Mouse (Mus musculus) urinary bladder, postnatal 14 days (tissue): ENCODE measurements around the gene Myo18a.

Experiments used
- DNase-seq: peaks from one replicate; pipeline ENCODE4 v3.0.0; 2021; ENCODE audit warnings: low spot score

The Myo18a gene

DNA sequence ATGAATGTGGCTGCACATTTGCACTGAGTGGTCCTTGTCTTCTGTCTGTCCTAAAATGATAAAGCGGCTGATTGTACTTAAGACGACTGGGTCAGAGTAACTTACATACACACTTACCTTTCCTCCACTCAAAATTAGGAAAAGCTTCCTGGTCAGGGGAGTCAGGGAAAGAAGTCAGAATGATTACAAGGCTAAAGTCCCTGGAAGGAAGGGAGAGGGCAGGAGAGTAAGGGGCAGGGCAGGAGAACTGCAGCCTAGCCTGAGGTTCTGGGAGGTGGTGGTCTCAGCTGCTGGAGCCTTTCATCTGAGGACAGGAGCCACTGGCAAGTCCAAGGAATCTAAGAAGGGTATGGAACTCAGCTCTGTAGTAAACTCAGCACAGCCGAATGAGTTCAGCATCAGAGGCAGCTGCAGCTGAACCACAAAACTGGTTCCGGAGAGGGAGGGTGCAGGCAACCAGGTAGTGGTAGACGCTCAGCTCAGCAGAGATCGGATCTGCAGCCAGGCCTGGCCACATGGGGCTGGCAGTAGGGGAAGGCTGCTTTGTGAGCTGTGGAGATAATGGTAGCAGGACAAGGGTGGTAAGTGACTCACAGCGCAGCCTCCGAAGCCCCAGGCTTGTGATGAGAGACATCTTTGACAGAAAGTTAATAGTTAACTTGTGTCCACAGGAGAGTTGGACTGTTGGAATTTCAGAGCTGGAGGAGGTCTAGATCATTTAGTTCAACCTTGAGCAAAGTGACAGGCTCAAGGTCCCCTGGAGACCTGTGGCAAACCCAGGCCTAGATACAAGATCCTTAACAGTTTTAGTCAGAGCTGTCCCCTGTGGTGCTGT, 9.1 kb downstream of the Myo18a start:
- no peak for DNase-seq

DNA sequence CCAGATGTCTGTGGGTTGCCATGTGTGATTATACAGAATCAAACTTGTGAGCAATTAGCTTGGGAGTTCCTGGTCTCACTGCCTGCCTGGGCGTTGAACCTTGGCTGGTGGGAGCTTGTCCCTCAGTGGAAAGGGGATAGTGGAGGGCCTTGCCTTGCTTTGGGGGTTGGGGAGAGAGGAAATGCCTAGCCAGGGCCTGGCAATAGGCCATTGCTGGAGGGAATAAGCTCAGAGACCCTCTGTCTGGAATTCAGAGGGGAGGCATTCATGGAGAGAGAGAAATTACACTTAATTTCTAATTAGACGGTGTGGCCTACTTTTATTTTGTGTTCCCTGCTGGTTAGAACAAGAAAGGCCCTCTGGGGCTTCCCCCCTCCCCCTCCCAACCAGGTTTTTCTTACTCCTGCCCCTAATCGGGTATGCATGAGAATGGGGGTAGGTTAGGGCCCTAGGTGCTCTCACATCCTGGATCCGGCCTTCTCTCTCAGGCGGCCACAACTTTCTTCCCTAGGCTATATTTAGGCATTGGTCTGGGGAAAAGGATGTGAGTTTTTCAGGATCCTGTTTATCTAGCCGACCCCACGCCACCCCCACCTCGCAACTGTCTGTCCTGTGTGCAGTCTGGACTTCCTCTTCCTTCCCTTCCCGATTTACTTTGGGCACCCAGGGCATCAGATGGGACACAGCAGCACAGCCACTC, 12.8 kb downstream of the Myo18a start:
- DNase-seq: no peak

DNA sequence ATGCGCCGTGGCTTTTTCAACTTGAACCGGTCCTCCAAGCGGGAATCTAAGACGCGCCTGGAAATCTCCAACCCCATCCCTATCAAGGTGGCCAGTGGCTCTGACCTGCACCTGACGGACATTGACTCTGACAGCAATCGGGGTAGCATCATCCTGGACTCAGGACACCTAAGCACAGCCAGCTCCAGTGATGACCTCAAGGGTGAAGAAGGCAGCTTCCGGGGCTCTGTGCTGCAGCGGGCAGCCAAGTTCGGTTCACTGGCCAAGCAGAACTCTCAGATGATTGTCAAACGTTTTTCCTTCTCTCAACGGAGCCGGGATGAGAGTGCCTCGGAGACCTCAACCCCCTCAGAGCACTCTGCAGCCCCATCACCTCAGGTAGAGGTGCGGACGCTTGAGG, 14.4 kb downstream of the Myo18a start:
- DNase-seq: no peak

DNA sequence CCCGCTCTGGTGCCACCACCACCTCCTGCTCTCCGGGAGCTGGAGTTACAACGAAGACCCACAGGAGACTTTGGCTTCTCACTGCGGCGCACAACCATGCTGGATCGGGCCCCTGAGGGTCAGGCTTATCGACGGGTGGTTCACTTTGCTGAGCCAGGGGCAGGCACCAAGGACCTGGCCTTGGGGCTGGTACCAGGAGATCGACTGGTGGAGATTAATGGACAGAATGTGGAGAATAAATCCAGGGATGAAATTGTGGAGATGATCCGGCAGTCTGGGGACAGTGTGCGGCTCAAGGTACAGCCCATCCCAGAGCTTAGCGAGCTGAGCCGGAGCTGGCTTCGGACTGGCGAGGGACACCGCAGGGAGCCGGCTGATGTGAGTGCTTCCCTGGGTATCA, 14.9 kb downstream of the Myo18a start:
- no peak for DNase-seq

DNA sequence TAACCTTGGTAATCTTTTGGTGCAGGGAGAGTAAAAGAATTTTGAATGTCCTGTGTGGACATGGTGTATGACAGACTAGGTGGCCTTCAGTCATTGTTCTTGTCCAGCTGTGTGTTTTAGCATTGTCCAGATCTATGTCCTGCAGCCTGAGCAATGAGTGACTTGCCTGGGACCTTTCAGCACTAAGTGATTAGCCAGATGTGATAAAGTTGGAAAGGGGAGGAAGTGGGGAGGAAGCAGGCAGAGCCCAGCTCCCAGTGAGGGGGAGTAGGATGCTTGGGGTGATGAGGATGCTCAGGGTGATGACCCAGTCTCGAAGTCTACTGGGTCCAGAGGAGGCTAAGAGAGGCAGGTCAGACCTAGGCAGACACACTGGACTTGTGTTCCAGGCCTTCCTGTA, 16.2 kb downstream of the Myo18a start:
- no peak for DNase-seq

DNA sequence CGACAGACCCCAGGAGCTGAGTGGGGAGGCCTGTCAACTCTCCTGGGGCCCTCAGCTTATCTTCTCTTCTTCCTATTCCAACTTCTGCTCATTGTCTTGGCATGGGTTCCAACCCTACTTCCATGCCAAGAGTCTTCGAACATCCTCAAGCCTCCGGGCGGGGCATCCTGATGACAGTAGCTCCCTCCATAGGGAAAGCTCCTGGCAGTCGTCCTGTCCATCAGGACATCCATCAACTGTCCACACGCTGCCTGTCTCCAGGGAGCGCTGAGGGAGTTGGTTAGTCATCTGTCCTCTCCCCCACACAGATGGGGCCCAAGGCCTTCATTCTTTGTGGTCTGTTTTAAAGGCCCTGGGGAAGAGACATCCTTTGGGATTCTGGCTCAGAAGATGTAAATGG, 18.0 kb downstream of the Myo18a start:
- no peak for DNase-seq

DNA sequence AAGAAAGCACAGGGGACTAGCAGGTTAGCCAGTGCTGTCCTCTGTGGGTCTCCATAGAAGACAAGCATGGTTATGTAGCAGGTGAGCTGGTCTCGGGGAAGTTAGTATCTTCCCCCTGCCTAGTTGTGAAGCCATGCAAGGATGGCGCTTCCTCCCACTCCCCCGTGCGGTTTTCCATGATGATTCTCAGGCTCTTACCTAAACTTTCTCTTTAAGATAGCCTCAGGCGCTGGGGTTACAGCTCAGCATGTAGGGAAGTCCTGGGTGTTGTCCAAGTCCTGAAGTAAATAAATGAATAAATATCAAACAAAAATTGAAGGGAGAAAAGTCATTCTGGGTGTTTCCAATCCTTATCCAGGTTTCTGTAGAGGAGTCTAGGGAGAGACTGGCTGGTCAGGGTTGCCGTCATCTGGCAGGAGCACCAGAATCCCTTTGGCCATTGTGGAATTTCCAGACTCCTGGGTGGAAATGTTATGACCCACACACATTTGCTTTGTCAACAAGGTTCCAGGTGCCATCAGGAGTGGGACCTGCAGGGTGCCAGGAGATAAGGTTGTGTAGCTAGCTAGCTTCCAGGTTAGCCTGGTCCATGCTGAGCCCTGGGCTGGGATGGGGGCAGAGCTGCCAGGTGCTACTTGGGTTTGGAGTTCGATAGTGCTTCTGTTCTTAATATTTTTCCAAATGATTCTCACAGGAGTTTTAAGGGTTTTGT, 19.2 kb downstream of the Myo18a start:
- DNase-seq: no peak

DNA sequence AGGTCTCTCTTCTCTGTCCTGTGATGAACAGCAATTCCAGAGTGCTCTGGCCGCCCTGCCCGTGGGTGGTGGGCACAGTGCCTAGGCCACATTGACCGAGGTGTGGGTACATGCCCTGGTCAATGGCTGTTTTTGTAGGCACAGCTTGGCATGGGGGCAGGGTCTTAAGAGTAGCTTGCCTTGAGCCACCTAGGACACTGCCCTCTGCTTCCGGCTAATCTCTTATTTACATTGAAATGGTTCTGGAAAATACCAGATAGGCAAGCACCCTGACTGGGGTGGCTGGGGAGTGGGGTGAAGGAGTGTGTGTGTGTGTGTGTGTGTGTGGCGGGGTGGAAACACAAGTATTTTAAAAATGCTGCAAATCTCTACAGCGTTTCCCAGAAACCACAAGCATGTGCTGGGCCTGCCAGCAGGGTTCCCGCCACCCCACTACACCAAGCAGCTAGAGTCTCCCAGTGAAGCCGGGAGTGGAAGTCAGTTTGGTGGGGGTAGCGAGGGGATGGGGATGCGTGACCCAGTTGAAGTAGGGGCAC, 20.2 kb downstream of the Myo18a start:
- DNase-seq: no peak

DNA sequence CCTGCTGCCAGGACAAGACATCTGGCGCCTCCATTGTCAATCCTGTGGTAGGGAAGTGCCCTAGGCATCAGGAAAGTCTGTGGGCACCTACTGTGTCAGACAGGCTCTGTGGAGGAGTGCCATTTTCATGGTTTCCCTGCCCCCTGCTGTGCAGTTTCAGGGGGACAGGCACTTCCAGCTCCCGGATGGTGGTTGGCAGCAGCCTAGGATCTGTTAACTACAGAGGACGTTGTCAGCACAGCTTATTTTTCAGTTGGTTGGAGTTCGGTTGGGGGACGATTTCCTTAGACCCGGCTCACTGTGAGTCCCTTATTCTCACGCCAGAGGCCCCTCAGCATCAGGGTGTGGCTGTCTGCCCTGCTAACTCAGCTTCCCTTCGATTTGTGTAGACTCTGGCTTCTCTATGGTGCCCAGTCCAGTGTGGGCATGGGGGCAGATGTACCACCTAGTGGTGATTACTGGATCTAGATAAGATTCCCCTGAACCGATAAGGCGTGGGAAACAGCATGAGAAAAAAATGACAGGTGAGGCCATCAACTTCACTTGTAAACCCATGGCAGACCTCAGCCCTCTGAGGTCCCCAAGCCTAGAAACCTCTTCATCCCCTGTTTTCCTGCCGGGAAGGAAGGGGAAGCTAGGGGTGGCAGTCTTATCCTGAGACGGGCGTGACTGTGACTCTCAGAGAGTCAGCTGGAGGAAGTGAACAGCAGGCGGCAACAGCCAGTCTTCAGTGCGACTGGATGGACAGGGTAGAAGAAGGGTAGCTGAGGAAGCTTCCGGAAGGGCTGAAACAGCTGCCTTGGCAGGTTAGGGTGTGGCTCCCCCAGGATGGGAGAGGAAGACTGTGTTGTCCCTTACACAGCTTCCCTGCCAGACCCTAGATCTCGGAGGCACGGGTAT, 21.0 kb downstream of the Myo18a start:
- no peak for DNase-seq

DNA sequence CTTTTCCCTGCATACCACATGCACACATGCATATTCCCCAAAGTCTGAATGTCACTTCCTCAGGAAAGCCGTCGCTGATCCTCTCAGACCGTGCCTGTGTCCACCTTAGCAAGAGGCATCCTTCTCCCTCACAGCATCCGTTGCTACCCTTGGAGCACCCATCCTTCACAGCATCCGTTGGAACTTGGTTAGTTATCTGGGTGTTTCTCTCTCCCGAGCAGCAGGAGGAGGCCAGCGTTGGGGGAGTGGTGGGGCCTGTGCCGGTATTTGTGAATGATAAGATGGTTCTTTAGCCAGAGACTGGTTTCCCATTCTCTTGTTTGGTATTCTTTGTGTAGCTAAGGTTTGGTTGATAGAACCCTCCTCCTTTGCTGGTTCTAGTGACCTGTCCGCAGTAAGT, 21.8 kb downstream of the Myo18a start:
- no peak for DNase-seq

DNA sequence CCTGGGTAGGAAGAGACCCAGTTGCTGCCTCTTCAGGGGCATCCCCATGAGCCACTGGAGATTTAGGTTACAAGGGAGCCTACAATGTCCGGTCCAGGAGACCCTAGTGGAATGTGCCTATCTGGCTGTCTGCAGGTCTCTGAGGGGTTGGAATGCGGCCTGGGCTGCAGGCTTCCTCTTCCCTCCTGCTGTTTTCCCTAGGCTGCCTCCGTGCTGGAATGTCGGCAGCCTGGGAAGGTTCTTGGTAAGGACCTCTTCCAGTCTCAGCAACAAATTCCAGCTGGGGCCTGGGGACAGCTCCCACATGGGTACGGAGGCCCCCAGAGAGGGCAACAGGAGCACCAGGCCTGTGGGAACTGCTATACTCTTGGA, 22.3 kb downstream of the Myo18a start:
- DNase-seq: no peak

DNA sequence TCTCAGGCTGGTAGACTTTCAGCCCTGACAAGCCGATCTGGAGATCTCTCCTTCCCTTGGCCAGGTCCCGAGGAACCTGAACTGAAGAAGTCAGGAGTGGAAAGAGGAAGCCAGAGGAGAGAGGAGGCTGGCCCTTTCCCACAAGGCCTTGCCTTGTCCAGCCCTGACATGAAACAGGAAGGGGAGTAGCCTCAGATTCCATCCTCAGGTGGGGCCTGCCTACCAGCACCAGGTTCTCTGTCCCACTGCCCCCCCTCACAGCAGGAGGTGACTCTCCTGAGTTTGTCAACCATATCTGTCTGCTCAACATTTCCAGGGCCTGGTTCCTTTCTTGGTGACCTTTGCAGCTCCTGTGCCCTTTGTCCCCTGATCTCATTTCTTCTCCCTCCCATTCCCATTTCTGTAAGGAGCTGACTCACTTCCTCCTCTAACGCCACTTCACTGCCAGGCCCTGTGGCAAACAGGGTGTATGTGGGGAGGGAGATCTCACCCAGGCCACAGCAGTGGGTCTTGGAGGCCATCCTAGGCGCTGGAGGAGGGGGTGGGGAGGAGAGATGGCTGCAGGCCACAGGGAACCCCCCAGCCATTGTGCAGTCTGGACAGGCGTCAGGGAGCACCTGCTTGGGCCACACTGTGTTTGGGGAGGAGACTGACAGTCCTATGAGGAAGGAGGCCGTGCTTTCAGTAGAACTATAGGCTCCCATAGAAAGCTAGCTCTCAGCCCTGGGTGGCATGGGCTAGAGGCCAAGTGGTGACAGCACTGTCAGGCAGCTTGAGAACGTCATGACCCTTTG, 22.9 kb downstream of the Myo18a start:
- DNase-seq: peak; percentile 64

DNA sequence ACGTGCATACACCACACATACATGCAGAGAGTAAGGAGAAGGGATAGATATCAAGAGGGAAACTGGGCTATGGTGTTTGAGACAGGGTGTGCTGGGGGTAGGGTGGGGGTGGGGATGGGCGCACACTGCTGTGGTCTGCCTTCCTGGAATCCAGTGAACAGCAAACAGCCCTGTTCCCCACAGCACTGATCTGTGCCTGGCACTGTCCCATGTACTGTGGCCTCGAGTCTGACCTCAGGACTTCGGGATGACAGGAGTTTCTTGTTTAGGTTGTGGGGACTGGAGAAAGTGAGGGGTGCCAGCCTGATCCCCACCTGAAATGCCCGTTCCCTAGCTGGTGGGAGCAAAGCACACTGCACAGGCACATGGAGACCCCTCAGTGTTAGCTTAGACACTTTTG, 24.7 kb downstream of the Myo18a start, which contains the start of gene Gm10277:
TSS of gene Gm10277 (minus strand) at position 41 of the 400 bp plus-strand sequence.
- DNase-seq: no peak

DNA sequence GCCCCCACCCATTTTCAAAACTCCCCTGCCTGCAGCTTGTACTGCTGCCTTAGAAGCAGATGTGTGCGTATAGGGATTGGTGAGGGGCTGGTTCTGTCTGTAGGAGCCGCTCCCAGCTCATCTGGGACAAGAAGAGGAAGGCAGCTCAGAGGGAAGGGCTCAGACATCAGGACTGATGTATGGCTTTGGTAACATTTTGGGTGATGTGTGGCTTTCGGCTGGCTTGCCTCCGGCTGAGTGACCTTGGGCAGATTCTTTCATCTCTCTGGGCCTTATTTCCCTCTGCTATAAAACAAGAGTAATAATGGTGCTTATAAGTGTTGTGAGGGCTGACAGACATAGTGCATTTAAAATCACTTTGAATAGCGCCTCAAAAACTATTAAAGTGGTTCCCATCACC, 26.5 kb downstream of the Myo18a start:
- DNase-seq: no peak

DNA sequence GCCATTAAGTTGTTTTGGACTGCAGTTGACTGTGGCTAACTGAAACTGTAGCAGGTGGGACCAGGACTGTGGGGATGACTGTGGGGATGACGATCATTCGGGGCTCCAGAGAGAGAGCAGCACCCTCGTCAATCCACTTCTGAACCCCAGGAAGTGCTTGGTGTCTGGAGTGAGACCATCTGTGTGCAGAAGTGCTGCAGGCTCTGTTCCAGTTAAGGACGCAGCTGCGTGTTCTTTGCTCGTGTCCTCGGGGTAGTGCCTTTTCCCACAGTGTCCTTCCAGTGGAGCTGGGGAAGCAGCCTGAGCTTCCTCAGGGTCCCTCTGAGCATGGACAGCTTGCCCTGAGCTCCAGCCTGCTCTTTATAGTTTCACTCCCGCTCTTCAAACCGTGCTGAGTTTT, 27.2 kb downstream of the Myo18a start:
- DNase-seq: no peak

DNA sequence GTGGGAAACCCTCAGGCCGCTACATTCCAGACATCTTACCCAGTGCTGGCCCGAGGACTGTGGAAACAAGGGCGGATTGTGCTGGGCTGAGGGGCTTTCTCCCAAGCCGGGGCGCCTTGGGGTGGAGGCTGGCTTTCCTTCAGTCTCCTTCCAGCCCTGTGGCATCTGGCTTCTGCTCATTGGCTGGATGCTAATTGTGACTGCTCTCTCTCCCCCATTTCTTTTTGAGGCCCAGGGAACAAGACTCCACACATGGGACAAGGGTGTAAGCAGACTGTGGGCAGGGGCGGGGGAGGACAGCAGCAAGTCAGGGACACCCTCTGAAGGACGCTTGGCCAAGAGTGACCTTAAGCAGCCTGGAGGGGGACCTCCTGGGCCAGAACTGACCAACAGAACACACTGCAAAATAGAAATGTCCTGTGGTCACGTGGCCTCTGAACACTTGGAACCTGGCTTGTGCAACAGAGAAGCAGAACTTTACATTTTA, 28.2 kb downstream of the Myo18a start:
- no peak for DNase-seq

DNA sequence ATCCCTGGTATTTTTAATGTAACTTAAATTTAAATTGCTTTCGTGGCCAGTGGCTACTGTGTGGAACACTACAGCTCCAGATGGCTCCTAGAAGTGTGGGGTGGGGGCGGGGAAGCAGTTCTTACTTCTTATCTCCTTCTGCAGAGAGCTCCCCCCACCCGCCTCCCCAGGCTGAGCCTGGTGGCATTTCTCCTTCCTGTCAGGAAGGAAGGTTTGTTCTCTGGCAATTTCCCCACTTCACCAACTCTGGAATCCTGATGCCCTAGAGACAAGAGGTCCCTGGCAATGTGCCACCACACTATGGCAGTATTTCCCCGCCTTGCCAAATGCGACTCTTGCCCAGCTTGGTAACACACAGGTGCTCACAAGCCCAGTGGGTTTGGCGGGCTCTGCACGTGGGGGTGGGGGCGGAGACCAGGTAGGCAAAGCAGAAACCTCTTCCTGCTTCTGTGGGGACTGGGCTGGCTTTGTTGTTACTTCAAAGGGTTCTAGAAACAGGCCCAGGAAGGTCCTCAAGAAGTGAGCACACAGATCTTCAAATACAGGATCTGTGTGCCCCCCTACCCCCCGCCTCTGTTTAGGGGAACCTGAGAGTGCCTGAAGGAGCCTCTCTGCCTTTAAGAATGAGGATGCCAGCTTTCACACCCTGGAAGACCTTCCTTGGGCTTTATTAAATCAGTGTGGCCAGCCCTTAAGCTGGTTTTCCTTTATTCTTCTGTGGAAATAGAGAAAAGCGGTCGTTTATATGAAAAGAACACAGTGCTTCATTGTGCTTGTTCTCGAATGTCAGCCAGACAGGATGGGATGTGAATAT, 28.9 kb downstream of the Myo18a start:
- peak; percentile 83 for DNase-seq

DNA sequence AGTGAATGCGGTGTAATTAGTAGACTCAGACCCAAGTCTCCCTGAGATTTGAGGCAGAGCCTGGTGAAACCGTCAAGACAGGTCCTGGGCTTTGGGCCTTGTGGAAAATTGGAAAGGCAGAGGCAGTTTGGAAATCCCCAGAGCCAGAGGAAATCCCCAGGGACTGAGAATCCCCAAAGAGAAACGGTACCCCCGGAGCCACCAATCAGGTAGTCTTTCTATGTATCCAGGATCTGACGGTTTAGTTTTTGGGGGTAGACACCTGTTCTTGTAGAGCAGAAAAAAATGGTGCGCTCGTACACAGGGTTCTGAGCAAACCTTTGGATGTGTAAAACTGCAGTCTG, 29.5 kb downstream of the Myo18a start:
- DNase-seq: no peak

DNA sequence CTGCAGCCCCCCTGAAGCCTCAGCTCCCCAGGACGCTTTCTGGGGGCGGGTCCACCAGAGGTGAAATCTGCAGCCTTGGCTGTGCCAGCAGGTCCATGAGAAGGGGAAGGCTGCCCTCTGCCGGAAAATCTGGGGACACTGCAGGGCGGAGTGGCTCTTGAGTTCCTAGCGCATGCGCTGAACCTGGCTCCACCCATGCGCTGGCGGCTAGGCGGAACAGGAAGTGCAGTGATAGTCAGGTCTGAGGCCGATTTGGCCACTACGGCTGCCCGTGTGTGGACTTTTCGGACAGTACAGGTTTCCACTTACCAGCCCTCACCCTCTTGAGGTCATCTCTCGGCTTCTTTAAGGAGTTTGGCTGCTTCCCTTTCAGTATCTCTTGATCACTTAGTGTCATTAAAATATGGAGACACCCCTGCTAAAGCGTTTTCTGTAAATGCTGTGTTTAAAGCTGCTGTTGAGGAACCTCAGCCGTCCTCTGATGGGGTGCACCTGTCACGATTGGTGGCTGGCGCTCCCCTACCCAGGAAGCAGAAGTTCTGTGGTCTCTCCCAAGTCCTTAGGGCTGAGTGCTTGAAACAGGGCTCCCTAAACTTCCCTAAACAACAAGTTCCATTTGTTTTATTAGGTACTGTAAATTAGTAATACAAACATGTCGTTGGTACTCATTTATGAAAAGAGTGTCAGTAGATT, 30.3 kb downstream of the Myo18a start:
- peak; percentile 98 for DNase-seq
